Mouse (Mus musculus) embryonic facial prominence, embryonic 12.5 days (tissue): ENCODE data around the gene Prrx1. TPM values are rescaled to one million over a fixed set of nuclear protein-coding genes. Genes with fewer than 3 reads are reported as not detected.

Source experiments
- ATAC-seq: fragments of 200-750 bp; cut with Nextera tagmentation; 2 replicates; pipeline ENCODE4 v1.8.0; 2017; ENCODE audit not compliant: insufficient number of reproducible peaks, insufficient read depth, low FRiP score, low TSS enrichment
- H3K27ac ChIP-seq: fragments of 300-500 bp; sonication (generic); 2 replicates; pipeline ENCODE4 v1.5.1; 2016; ENCODE audit warnings: mild to moderate bottlenecking
- H3K27me3 ChIP-seq: fragments of 300-500 bp; sonication (generic); 2 replicates; pipeline ENCODE4 v1.6.1; 2016; ENCODE audit warnings: mild to moderate bottlenecking, moderate library complexity
- H3K36me3 ChIP-seq: fragments of 300-500 bp; sonication (generic); 2 replicates; pipeline ENCODE4 v1.6.1; 2016; ENCODE audit warnings: mild to moderate bottlenecking
- H3K4me1 ChIP-seq: fragments of 300-500 bp; sonication (generic); 2 replicates; pipeline ENCODE4 v1.6.1; 2016
- H3K4me2 ChIP-seq: fragments of 300-500 bp; sonication (generic); replicated peaks from 2 replicates; pipeline ENCODE4 v1.6.1; 2016; ENCODE audit warnings: mild to moderate bottlenecking, moderate library complexity
- H3K4me3 ChIP-seq: fragments of 300-500 bp; sonication (generic); 2 replicates; pipeline ENCODE4 v1.5.1; 2016; ENCODE audit warnings: mild to moderate bottlenecking
- H3K9ac ChIP-seq: fragments of 300-500 bp; sonication (generic); 2 replicates; pipeline ENCODE4 v1.6.1; 2016; ENCODE audit warnings: mild to moderate bottlenecking, moderate library complexity
- H3K9me3 ChIP-seq: fragments of 300-500 bp; sonication (generic); 2 replicates; pipeline ENCODE4 v1.6.1; 2016; ENCODE audit warnings: mild to moderate bottlenecking, moderate library complexity
- WGBS: fragments of 180-500 bp; shearing (Covaris S2); methylation state at CpG from one replicate; pipeline ENCODE4 v1.1.7; 2016; 5-methylcytosine and 5-hydroxymethylcytosine counted together
- polyA plus RNA-seq: library from polyadenylated mRNA; unstranded; fragments of >200 nt; fragmentation: Nextera tagmentation; extraction: Ambion mirVana; gene quantifications from 2 replicates; pipeline ENCODE4 v1.2.1, GENCODE M21; 2016

Gene Prrx1
- polyA plus RNA-seq, 1 experiment from 2014 or later: 180 TPM

DNA sequence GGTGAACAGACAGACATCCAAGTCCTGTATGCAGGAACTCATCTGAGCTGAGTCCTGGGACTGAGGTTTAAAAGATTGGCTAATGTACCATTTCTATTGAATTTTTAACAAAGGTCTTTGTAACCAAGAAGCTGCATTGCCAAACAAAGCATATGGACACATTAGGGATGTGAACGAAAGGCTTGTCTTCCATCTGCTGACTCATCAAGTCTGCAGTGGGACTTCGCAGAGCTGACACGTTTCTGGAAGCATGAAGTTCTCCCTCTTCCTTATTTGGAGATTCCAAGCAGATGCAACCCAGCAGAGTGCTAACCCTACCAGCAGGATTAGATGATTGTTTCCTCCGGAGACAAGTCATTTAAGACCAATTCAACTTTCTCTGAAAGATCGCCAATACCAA, 61.2 kb downstream of the Prrx1 start:
- Histone ChIP-seq H3K36me3 (peaks cover 47% of the 10 kb centered on the region), H3K27ac (no peak overlapping the region)

DNA sequence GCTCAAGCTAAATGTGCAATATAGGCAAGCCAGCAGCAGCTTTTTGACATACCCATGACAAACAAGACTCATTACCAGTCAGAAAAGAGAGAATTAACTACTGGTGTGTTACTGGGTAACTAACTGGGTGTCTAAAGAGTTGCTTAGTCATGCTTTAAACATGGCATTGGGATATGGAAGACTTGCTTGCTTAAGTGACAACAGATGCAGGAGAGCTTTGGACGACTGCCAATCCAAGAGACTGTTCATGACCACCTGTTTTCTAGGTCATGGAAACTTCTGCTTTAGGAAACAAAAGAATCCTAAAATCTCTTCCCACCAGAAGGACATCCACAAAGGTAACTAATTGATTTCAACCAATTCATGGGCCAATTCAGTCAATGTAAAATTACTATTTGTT, 61.7 kb downstream of the Prrx1 start:
- H3K27ac ChIP-seq: no peak overlapping the region
- ATAC-seq: no peak
- peaks cover 42% of the 10 kb centered on the region for H3K36me3 ChIP-seq
- no peaks in the 10 kb centered on the region for H3K9me3 ChIP-seq
- no peak overlapping the region for H3K4me2 ChIP-seq
- no peaks in the 10 kb centered on the region for H3K4me1 ChIP-seq
- no peak overlapping the region for H3K9ac ChIP-seq
- 45% methylated on average over 1 of the region's 1 CpGs for WGBS
- no peak overlapping the region for H3K4me3 ChIP-seq
- H3K27me3 ChIP-seq: no peaks in the 10 kb centered on the region

More for the DNA sequence above, 61.2 kb downstream of the Prrx1 start:
- H3K9me3 ChIP-seq: no peaks in the 10 kb centered on the region
- no peak for ATAC-seq
- no peak overlapping the region for H3K4me2 ChIP-seq
- no peak overlapping the region for H3K9ac ChIP-seq
- no peaks in the 10 kb centered on the region for H3K4me1 ChIP-seq
- no peaks in the 10 kb centered on the region for H3K27me3 ChIP-seq
- 73% methylated on average over 5 of the region's 5 CpGs for WGBS
- no peak overlapping the region for H3K4me3 ChIP-seq

DNA sequence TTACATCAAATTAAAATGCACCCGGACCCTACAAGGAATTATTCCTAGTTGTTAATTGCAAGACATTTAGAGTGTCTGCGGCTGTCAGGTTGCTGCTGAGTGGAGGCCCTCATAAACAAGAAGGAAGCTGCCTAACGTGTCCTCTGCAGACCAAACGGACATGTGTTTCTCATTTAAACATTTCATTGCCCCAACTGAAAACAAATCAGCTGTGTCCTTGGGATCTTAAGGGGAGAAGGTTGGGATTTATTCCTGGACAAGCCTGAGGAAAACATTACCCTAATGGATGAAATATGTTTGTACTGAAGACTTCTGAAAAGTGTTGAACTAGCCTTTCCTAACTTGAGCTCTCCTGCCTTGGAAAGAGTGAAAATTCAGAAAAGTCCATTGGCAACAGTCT, 74.6 kb downstream of the Prrx1 start:
- H3K4me3 ChIP-seq: no peak overlapping the region
- no peak overlapping the region for H3K9ac ChIP-seq
- H3K36me3 ChIP-seq: no peaks in the 10 kb centered on the region
- H3K4me2 ChIP-seq: no peak overlapping the region
- WGBS: 18% methylated on average over 4 of the region's 4 CpGs
- peaks cover 11% of the 10 kb centered on the region; the same call in 1 of the 2 replicates for H3K4me1 ChIP-seq
- no peak overlapping the region for H3K27ac ChIP-seq
- no peaks in the 10 kb centered on the region for H3K27me3 ChIP-seq
- no peak for ATAC-seq
- no peaks in the 10 kb centered on the region for H3K9me3 ChIP-seq

DNA sequence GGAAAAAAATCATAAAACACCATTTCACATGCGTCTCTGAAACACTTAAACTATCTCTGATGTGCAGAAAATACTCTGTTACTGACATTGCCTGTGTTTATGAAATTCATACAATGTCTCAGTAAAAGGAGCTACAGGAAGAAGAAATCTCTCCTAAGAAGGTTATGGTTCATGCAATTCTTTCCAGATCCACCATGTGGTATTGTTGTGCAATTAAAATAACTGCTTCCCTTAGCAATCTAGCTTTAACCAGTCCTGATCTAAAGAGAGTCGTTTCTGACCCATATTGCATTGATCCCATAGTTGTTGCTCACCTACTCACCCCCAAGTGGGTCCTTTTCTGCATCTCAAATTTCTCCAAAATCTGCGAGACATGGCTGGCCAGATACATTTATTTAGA, 82.3 kb downstream of the Prrx1 start:
- Histone ChIP-seq H3K4me3 (no peak overlapping the region), H3K4me2 (no peak overlapping the region), H3K27ac (no peak overlapping the region), H3K9me3 (no peaks in the 10 kb centered on the region), H3K36me3 (no peaks in the 10 kb centered on the region), H3K4me1 (no peaks in the 10 kb centered on the region), H3K9ac (no peak overlapping the region), H3K27me3 (no peaks in the 10 kb centered on the region)
- WGBS: 61% methylated on average over 3 of the region's 3 CpGs
- no peak for ATAC-seq

DNA sequence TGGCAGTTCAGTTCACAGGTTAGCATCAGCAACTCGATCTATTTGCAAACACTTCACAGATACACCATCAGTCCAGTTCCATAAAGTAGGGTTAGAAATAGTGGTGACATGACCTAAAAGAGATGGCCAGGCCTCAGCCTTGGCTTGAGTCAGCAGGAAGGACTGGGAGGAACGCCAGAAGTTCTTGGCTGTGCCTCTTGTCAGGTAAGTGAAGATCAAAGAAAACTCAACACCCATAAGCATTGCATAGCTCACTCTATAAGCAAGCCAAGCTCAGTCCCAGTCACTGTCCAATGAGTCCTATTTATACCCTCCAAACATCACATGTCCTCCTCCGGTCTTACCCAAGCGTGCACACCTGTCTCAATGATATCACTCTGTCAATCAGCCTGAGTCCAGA, 87.2 kb downstream of the Prrx1 start:
- H3K4me2 ChIP-seq: no peak overlapping the region
- H3K9me3 ChIP-seq: no peaks in the 10 kb centered on the region
- H3K27ac ChIP-seq: no peak overlapping the region
- 92% methylated on average over 4 of the region's 4 CpGs for WGBS
- no peak overlapping the region for H3K4me3 ChIP-seq
- H3K9ac ChIP-seq: no peak overlapping the region
- no peak for ATAC-seq
- no peaks in the 10 kb centered on the region for H3K4me1 ChIP-seq
- H3K36me3 ChIP-seq: no peaks in the 10 kb centered on the region
- H3K27me3 ChIP-seq: no peaks in the 10 kb centered on the region

DNA sequence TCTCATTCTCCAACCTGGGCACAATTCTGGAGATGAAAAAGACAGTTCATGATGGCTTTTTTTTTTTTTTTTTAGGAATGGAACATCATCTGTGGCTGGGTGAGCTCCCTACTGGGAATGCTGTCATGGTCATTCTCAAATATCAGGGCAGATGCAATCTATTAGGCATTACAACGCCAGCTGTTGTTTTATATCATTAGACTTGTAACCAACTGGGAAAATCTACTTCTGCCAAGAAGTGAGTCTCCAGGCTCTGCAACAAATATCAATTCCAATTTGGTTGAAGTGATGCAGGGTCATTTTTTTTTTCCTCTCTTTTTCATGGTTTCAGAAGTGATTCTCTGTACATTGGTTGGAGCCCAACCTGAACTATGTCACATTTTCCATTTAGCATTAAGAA, 91.7 kb downstream of the Prrx1 start:
- no peaks in the 10 kb centered on the region for H3K4me1 ChIP-seq
- WGBS: 26% methylated on average over 1 of the region's 1 CpGs
- ATAC-seq: no peak

DNA sequence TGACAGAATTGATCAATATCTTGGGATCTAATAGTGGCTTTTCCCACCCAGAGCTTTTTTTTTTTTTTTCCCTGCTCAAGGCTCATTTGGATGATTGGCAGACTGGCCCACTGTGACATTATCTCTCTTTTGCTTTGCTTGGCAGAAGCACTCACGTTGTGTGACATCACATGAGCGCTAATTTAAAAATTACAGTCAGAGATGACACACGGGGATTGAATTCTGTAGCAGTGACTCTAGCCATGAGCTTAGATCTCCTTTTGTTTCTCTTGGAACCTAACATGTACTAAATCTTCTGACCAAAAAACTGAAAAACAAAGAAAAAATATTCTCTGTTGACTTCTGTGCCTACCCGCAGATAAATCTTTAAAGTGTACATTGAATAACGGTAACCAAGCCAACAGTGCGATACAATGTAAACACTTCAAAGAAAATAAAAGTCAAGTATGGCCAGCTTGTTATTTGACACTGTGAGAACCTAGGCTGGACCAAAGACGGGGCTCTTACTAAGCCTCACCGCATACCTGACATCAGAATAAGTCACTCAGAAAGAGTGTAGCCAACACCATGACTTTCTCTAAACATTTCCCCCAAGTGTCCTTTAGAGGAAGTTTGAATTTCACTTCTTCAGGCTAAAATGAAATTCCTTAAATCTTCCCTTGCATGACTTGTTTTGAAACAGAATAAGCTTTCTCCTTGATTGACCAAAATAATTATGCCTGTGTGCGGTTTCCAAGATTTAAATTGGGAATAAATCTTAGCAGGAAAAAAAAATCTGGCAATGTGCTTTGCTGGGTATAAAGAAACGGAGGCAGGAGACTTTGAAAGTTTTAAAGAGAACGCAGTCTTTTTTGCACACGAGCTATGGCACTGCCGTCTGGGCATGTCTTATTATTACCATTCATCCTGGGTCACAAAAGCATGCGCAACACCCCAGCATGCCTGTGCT, 104.3 kb downstream of the Prrx1 start:
- Histone ChIP-seq H3K27me3 (no peaks in the 10 kb centered on the region), H3K9ac (no peak overlapping the region), H3K9me3 (no peaks in the 10 kb centered on the region), H3K4me1 (peaks cover 8% of the 10 kb centered on the region; the same call in 1 of the 2 replicates), H3K36me3 (no peaks in the 10 kb centered on the region), H3K27ac (0 out of 2 replicates have a peak overlapping the region, but pooled peaks have one; percentile 25), H3K4me3 (no peak overlapping the region), H3K4me2 (no peak overlapping the region)
- 51% methylated on average over 14 of the region's 14 CpGs for WGBS
- ATAC-seq: peak; percentile 75

More for the DNA sequence above, 91.7 kb downstream of the Prrx1 start:
- Histone ChIP-seq H3K36me3 (no peaks in the 10 kb centered on the region), H3K4me2 (no peak overlapping the region), H3K9me3 (no peaks in the 10 kb centered on the region), H3K4me3 (no peak overlapping the region), H3K27me3 (no peaks in the 10 kb centered on the region), H3K27ac (no peak overlapping the region), H3K9ac (no peak overlapping the region)

DNA sequence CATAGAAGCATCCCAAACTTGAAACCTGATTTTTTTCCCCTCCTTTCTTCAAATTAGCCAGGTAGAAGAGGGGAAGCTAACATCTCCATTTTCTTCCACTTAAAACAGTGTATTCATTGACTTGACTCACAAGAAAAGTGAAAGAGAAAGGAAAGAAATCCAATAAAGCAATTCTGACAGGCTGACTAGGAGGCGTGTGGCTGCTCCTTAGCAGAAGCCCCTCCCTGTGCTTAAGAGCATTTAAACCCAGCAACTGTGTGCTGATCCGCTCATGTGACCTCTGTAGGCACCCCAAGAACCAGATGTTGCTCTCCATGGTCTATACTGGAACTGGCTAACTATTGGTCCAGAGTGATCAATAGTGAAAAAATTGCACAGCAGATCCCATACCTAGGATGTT, 114.7 kb downstream of the Prrx1 start:
- Histone ChIP-seq H3K36me3 (no peaks in the 10 kb centered on the region), H3K9me3 (no peaks in the 10 kb centered on the region), H3K4me2 (no peak overlapping the region), H3K4me1 (peaks cover 20% of the 10 kb centered on the region), H3K9ac (no peak overlapping the region), H3K27ac (0 out of 2 replicates have a peak overlapping the region, but pooled peaks have one; percentile 41), H3K4me3 (no peak overlapping the region), H3K27me3 (no peaks in the 10 kb centered on the region)
- ATAC-seq: no peak
- WGBS: 37% methylated on average over 2 of the region's 2 CpGs

DNA sequence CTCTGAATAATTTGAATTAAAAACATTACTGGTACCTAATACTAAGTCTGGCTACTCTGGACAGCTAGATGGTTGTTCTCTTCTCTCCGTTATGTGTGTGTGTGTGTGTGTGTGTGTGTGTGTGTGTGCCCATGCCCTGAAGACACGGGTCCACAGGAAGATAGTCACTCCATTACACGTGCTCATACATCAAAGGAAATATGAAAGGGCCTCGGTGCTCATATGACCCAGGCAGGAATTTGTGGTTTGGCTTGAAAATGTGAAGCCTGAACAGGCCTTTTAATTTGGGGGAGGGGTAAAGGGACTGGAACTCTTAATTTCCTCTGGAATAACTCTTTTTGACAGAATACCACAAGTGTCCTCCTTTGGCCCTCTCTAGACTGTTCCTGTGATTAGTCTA, 115.5 kb downstream of the Prrx1 start:
- H3K4me3 ChIP-seq: no peak overlapping the region
- peaks cover 16% of the 10 kb centered on the region for H3K4me1 ChIP-seq
- ATAC-seq: no peak
- H3K27ac ChIP-seq: no peak overlapping the region
- no peaks in the 10 kb centered on the region for H3K36me3 ChIP-seq
- H3K27me3 ChIP-seq: no peaks in the 10 kb centered on the region
- H3K9me3 ChIP-seq: no peaks in the 10 kb centered on the region
- no peak overlapping the region for H3K9ac ChIP-seq
- no peak overlapping the region for H3K4me2 ChIP-seq
- WGBS: 37% methylated on average over 4 of the region's 4 CpGs

Other genes with a start within 250 kb of the Prrx1 start
- not detected in 2 replicates for gene Mroh9, start 228.0 kb downstream of the Prrx1 start, polyA plus RNA-seq
- gene Gorab, start 90.0 kb upstream of the Prrx1 start, polyA plus RNA-seq: 39.0 and 40.6 TPM in 2 replicates